Mouse (Mus musculus) brain, embryonic 14.5 days (tissue): ENCODE measurements around the gene Cstb.

Experiments
- CTCF ChIP-seq: fragments of 200-500 bp; IDR thresholded peaks from 2 replicates; pipeline ENCODE4 v1.5.1; 2012; ENCODE audit warnings: inconsistent platforms, mild to moderate bottlenecking, moderate library complexity, borderline replicate concordance; ENCODE audit not compliant: insufficient read depth, insufficient read length; ENCODE audit errors: extremely low read depth
- POLR2A ChIP-seq: fragments of 200-500 bp; IDR thresholded peaks from 2 replicates; pipeline ENCODE4 v1.6.1; 2012; ENCODE audit warnings: mild to moderate bottlenecking, inconsistent platforms, borderline replicate concordance; ENCODE audit not compliant: poor library complexity, insufficient read depth, insufficient read length, severe bottlenecking; ENCODE audit errors: extremely low read depth

DNA sequence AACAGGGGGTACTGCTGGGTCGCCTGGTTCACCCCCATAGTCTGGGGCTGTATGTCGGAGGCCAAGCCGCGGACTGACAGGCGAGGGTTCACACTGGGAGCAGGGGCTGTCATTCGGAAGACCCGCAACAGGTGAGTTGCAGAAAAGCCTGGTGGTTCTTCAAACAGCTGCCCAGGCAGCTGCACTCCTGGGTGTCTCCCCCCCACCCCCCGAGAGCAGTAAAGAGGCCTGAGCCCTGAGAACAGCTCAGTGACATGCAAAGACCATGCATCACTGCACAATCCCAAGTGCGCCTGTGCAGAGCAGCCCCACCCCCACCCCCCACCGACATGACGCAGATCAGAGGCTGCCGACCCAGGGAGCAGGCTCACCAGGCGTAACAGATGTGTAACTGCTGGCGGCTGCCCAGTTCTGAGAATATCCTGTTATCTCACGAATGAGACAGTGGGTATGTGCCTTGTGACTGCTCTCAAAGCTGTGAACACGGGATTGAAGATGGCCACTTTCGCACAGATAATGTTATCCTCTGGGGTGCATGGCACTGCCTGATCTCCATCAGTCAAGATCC, 26.3 kb upstream of the Cstb start:
- no peak for TF ChIP-seq POLR2A
- no peak for TF ChIP-seq CTCF
